Mouse (Mus musculus): ENCODE measurements at regions not wholly inside any gene's neighbourhood (a gene's known extent, or its start where the extent isn't known, plus 50 kb on each side); places are given as distances from the start of the nearest gene placed in this dataset.

- no peak for TF ChIP-seq CTCF (IDR thresholded peaks at IDR 0.05; ENCODE audit: low read depth)
- TF ChIP-seq EP300 (optimal IDR thresholded peaks at IDR 0.05), result no peak
These were observed 210.3 kb upstream of the Tlr4 start for GRCm38 (mm10) chr4:66617101-66617500.
